Mouse (Mus musculus): ENCODE measurements around the gene Gm43951. TPM values are rescaled to one million over a fixed set of nuclear protein-coding genes. Genes with fewer than 3 reads are reported as not detected.

Gene Gm43951
- polyA plus RNA-seq, 1 experiment from 2014 or later = not detected

DNA sequence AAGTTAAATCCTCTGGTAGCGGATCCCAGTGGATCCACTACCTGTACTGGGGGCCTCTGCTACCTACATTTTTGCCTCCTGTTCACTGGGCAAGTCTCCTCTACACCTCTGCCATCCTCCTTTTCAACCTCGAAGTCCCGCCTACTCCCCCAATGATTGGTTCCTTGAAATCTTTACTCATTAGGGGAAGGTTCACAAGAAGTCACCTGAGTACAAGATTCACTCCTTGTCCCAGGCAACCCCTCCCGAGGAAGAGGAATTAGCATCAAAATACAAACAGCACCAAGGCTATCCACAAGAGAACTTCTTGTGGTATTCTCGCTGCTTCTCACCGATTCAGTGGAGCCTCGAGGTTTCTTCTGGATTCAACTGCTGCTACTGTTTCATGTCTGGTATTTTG lies 25.4 kb upstream of the Gm43951 start:
- no peak overlapping the region for H3K4me3 ChIP-seq (ENCODE audit: low read depth, low read length)
- DNase-seq (no peak), ATAC-seq (ENCODE audit: insufficient read depth) (no peak)
- H3K36me3 ChIP-seq (ENCODE audit: insufficient read depth) = no peaks in the 10 kb centered on the region
- H3K4me1 ChIP-seq (ENCODE audit: insufficient read depth) = no peaks in the 10 kb centered on the region
- WGBS = 79% methylated on average over 7 of the region's 7 CpGs
- H3K27ac ChIP-seq (ENCODE audit: low read depth) = no peak overlapping the region
- no peak overlapping the region for H3K4me2 ChIP-seq
- TF ChIP-seq CTCF (IDR thresholded peaks at IDR 0.05; ENCODE audit: low read depth) = no peak
- no peaks in the 10 kb centered on the region for H3K27me3 ChIP-seq (ENCODE audit: insufficient read depth, low read length)
- H3K9me3 ChIP-seq (ENCODE audit: low read depth, low read length) = no peaks in the 10 kb centered on the region
- H3K9ac ChIP-seq = no peak overlapping the region

DNA sequence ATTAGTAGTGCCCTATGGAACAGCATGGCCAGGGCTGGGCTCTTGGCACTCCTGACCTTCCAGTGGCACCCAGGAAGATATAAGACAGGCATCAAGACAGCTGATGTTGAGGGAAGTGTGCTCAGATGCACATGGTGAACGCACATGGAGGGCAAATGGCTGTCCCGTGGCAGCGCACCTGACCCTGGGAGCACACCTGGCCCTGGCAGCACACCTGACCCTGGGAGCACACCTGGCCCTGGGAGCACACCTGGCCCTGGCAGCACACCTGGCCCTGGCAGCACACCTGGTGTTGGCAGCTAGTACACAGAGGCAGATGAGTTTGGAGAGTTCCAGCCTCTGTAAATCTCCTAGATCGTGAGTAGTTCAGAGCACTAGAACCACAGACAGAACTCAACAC lies 21.9 kb upstream of the Gm43951 start:
- Histone ChIP-seq H3K27ac (ENCODE audit: low read depth) (no peak overlapping the region), H3K9ac (no peak overlapping the region), H3K4me2 (no peak overlapping the region), H3K27me3 (ENCODE audit: insufficient read depth, low read length) (no peaks in the 10 kb centered on the region), H3K36me3 (ENCODE audit: insufficient read depth) (no peaks in the 10 kb centered on the region), H3K9me3 (ENCODE audit: low read depth, low read length) (no peaks in the 10 kb centered on the region), H3K4me1 (ENCODE audit: insufficient read depth) (no peaks in the 10 kb centered on the region), H3K4me3 (ENCODE audit: low read depth, low read length) (no peak overlapping the region)
- 84% methylated on average over 4 of the region's 4 CpGs for WGBS
- ATAC-seq (ENCODE audit: insufficient read depth) (no peak), DNase-seq (no peak)
- no peak for TF ChIP-seq CTCF (IDR thresholded peaks at IDR 0.05; ENCODE audit: low read depth)

- 73% methylated on average over 6 of the region's 6 CpGs for WGBS
- DNase-seq (no peak), ATAC-seq (ENCODE audit: insufficient read depth) (no peak)
- no peaks in the 10 kb centered on the region for H3K36me3 ChIP-seq (ENCODE audit: insufficient read depth)
- no peak overlapping the region for H3K4me3 ChIP-seq (ENCODE audit: low read depth, low read length)
- no peaks in the 10 kb centered on the region for H3K27me3 ChIP-seq (ENCODE audit: insufficient read depth, low read length)
- no peak overlapping the region for H3K27ac ChIP-seq (ENCODE audit: low read depth)
- no peaks in the 10 kb centered on the region for H3K4me1 ChIP-seq (ENCODE audit: insufficient read depth)
- no peaks in the 10 kb centered on the region for H3K9me3 ChIP-seq (ENCODE audit: low read depth, low read length)
- H3K9ac ChIP-seq = no peak overlapping the region
- H3K4me2 ChIP-seq = no peak overlapping the region
- no peak for TF ChIP-seq CTCF (IDR thresholded peaks at IDR 0.05; ENCODE audit: low read depth)
These were observed 20.3 kb upstream of the Gm43951 start for GRCm38 (mm10) chr11:72226901-72227300.

DNA sequence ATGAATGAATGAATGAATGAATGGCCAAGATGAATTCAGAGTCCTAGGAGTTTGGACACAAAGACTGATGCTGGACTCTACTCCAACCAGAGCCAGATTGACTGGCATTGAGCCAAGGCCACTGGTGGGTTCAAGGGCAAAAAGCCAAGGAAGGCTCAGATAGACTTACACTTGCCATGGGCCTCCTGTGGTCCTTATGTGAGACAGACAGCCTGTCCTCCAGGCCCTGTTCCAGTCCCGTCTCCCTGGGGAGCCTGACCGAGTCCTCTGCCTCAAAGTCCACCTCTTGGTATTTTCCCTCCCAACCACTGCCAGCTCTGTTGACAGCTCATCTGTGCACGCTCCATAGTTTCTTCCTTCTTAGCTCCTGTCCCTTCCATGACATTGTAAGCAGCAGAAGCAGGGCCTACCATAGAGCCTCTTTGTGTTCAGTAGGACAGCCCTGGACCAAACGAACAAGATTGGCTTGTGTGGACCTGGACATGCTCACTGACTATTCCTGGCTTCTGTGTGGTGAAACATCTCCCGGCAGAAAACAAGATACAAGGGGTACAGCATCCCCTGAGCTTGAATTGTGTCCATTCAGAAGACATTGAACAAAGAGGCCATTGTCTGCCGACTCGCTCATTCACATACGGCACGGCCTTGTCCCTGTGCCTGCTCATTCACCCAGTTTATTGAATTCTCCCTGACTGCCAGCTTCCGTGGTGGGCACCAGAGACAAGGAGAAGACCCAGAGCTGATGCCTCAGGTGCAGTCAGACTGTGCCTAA lies 19.6 kb upstream of the Gm43951 start:
- no peaks in the 10 kb centered on the region for H3K9me3 ChIP-seq (ENCODE audit: low read depth, low read length)
- H3K4me3 ChIP-seq (ENCODE audit: low read depth, low read length) = no peak overlapping the region
- no peak overlapping the region for H3K27ac ChIP-seq (ENCODE audit: low read depth)
- TF ChIP-seq CTCF (IDR thresholded peaks at IDR 0.05; ENCODE audit: low read depth) = no peak
- H3K4me2 ChIP-seq = no peak overlapping the region
- no peak overlapping the region for H3K9ac ChIP-seq
- no peaks in the 10 kb centered on the region for H3K36me3 ChIP-seq (ENCODE audit: insufficient read depth)
- no peaks in the 10 kb centered on the region for H3K4me1 ChIP-seq (ENCODE audit: insufficient read depth)
- peak; percentile 18 for DNase-seq
- 71% methylated on average over 10 of the region's 10 CpGs for WGBS
- no peak for ATAC-seq (ENCODE audit: insufficient read depth)
- H3K27me3 ChIP-seq (ENCODE audit: insufficient read depth, low read length) = no peaks in the 10 kb centered on the region

GRCm38 (mm10) chr11:72224865-72225264 lies 18.2 kb upstream of the Gm43951 start:
- DNase-seq (peak; percentile 90), ATAC-seq (ENCODE audit: insufficient read depth) (peak; percentile 62; the same call in 1 of the 2 replicates)
- no peaks in the 10 kb centered on the region for H3K27me3 ChIP-seq (ENCODE audit: insufficient read depth, low read length)
- H3K27ac ChIP-seq (ENCODE audit: low read depth) = no peak overlapping the region
- no peaks in the 10 kb centered on the region for H3K4me1 ChIP-seq (ENCODE audit: insufficient read depth)
- H3K9ac ChIP-seq = no peak overlapping the region
- no peak overlapping the region for H3K4me3 ChIP-seq (ENCODE audit: low read depth, low read length)
- H3K36me3 ChIP-seq (ENCODE audit: insufficient read depth) = no peaks in the 10 kb centered on the region
- WGBS = 13% methylated on average over 5 of the region's 5 CpGs
- no peaks in the 10 kb centered on the region for H3K9me3 ChIP-seq (ENCODE audit: low read depth, low read length)
- H3K4me2 ChIP-seq = no peak overlapping the region
- peak; percentile 93 for TF ChIP-seq CTCF (IDR thresholded peaks at IDR 0.05; ENCODE audit: low read depth)

DNA sequence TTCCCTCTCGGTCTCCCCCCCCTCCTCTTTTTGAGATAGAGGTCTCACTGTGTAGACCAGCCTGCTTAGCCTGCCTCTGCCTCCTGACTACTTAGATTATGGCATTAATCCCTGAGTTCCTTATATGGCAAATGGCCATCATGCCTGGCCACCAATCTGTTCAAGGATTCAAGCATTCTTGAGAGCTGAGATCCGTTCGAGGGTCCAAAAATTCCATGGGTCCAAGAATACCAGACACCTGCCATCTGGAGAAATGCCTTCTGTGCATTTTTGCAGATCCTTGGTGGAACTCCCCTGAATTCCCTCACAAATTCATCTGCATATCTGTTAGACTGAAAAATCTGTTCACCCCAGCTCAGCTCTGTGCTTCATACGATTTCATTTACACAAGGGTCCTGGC lies 16.8 kb upstream of the Gm43951 start:
- Histone ChIP-seq H3K4me2 (no peak overlapping the region), H3K36me3 (ENCODE audit: insufficient read depth) (no peaks in the 10 kb centered on the region), H3K9me3 (ENCODE audit: low read depth, low read length) (no peaks in the 10 kb centered on the region), H3K27me3 (ENCODE audit: insufficient read depth, low read length) (no peaks in the 10 kb centered on the region), H3K4me3 (ENCODE audit: low read depth, low read length) (no peak overlapping the region), H3K9ac (no peak overlapping the region), H3K27ac (ENCODE audit: low read depth) (no peak overlapping the region), H3K4me1 (ENCODE audit: insufficient read depth) (no peaks in the 10 kb centered on the region)
- TF ChIP-seq CTCF (IDR thresholded peaks at IDR 0.05; ENCODE audit: low read depth) = no peak
- no peak for DNase-seq
- ATAC-seq (ENCODE audit: insufficient read depth) = no peak
- WGBS = 74% methylated on average over 4 of the region's 4 CpGs

DNA sequence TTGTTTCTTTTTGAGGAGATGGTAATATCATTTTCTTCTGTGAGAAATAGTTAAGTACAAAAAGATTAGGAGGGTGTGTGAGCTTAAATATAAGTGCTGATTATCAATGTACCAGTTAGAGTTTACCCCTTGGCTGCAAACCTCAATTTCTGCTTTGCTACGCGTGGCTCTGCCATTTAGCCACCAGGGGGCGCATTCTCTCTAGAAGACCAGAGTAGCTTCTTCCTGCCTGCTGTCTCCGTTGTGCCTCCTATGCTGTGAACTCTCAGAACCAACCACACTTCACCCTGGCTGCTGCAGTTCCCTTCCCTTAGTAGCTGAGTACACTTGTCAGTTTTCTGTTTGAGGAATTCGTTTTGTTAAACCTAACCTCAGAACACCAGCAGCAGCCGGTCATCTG lies 14.6 kb upstream of the Gm43951 start:
- DNase-seq (peak; percentile 90), ATAC-seq (ENCODE audit: insufficient read depth) (peak; percentile 44; the same call in 1 of the 2 replicates)
- Histone ChIP-seq H3K4me2 (no peak overlapping the region), H3K4me1 (ENCODE audit: insufficient read depth) (no peaks in the 10 kb centered on the region), H3K27me3 (ENCODE audit: insufficient read depth, low read length) (no peaks in the 10 kb centered on the region), H3K27ac (ENCODE audit: low read depth) (no peak overlapping the region), H3K9ac (no peak overlapping the region), H3K4me3 (ENCODE audit: low read depth, low read length) (no peak overlapping the region), H3K36me3 (ENCODE audit: insufficient read depth) (no peaks in the 10 kb centered on the region), H3K9me3 (ENCODE audit: low read depth, low read length) (no peaks in the 10 kb centered on the region)
- TF ChIP-seq CTCF (IDR thresholded peaks at IDR 0.05; ENCODE audit: low read depth) = peak; percentile 93
- WGBS = 14% methylated on average over 6 of the region's 6 CpGs
